Mouse (Mus musculus): Measurements from ENCODE around the gene Mcub.

Gene Mcub

GRCm38 (mm10) chr3:129892003-129892402 lies 78.0 kb downstream of the Mcub start:
- DNase-seq (ENCODE audit: low spot score) = no peak

- DNase-seq (ENCODE audit: low spot score) = no peak
Observed at GRCm38 (mm10) chr3:129887779-129888517, 82.1 kb downstream of the Mcub start.

DNA sequence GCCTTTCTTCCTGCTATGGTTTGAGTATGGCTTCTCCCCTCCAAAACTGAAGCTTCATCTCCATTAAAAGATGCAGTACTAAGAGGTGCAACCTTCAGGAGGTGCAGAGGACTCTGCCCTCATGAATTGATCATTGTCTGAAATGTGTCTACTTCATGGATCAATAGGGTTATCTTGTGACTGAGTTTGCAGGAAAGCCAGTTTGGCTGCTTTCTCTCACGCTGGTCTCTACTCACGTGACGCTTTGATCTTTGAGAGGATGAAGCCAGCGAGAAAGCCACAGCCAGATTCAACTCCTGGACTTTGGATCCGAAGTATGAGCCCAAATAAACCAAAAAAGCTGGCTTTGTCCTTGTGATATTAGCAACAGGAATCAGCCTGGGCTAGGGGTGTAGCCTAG lies 83.6 kb downstream of the Mcub start:
- no peak for DNase-seq (ENCODE audit: low spot score)

- DNase-seq (ENCODE audit: low spot score) = no peak
Observed at GRCm38 (mm10) chr3:129885577-129885976, 84.4 kb downstream of the Mcub start.

GRCm38 (mm10) chr3:129880925-129881593 lies 88.9 kb downstream of the Mcub start:
- no peak for DNase-seq (ENCODE audit: low spot score)

DNA sequence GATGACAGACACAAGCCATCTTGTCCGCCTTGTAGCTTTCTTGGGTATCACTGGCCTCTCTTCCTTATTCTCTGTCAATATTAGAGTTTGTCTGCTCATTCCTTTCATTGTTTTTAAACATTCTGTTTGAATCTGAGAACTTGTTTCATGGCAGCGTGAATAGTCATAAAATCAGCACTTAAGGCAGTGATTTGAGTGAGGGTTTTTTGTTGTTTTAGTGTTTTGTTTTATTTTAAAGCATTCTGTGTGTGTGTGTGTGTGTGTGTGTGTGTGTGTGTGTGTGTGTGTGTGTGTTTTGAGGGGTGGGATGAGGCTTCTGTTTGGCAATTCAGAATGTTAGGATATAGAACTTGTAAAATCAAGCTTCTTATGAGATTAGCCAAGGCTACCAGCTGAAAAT lies 90.1 kb downstream of the Mcub start:
- no peak for DNase-seq (ENCODE audit: low spot score)

DNA sequence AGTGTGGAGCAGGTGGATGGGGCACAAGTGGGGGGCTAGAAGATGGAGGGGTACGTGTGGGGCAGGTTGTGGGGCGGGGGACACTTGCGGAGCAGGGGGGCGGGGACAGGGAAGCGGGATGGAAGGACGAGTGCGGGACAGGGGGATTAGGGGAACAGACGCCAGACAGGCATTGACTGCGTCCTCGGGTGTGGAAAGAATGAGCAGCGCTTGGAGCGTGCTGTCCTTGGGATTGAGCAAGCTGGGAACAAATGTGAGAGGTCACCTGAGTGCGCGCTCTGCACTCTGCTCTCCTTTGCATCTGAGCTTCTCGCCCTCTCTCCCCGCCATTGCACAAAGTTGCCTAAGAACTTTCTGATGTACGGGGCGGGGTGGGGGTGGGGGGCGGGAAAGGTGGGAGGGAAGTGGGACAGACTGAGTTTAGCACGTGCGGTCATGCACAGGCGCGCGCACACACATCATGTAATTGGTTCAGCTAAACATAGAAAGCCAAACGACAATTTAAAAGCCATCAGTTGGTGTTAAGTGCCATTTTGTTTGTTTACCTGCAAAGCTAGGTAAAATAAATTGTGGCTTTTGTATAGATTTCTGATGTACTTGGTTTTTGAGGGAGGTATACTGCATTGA lies 90.8 kb downstream of the Mcub start:
- DNase-seq (ENCODE audit: low spot score) = peak; percentile 67

GRCm38 (mm10) chr3:129878405-129879021 lies 91.5 kb downstream of the Mcub start, which contains the start of gene Pla2g12a:
Gene Pla2g12a (plus strand): TSS chr3:129878606.
- peak; percentile 95 for DNase-seq (ENCODE audit: low spot score)

DNA sequence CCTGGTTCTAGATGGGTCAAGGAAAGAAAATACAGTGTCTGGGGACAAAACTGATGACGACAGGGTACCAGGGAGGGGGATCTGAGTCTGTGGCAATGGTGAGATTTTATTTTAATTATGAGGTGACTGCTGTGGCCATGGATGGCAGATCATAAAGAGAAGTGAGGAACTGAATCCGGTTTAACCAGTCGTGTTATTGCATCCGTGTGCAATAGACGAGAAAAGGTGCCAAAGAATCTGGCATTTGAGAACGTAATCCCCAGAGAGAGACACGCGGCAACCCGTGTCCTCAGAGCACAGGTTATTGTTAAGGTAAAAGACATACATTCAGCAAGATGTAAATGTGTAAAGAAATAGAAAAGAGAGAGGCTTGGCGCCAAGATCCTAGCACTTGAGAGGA lies 92.7 kb downstream of the Mcub start:
- no peak for DNase-seq (ENCODE audit: low spot score)
